Mouse (Mus musculus) heart, adult 18-20 months (tissue): ENCODE measurements around the gene Prl8a6. TPM values are rescaled to one million over a fixed set of nuclear protein-coding genes. Genes with fewer than 3 reads are reported as not detected.

Experiments
- DNase-seq, 2 experiments: peaks; one replicate each; pipeline ENCODE4 v3.0.0; 2021 to 2022; ENCODE audit warnings: mixed read lengths in 1 of 2
- long read RNA-seq, 2 experiments: library from polyadenylated mRNA; stranded (forward); transcript quantifications; one replicate each; pipeline ENCODE4 v2.0.0; 2021
- total RNA-seq, 2 experiments: library from RNA; stranded (reverse); gene quantifications; 2 replicates each; pipeline ENCODE4 v1.2.3; 2021

Gene Prl8a6
- total RNA-seq: not detected
- long read RNA-seq, experiment 1: 0 reads
- long read RNA-seq, experiment 2: 0 reads

- DNase-seq: no peak
Observed at GRCm38 (mm10) chr13:27438588-27438987, at the start of gene Prl8a6. Gene Prl8a6 (minus strand): TSS chr13:27438688.

GRCm38 (mm10) chr13:27433159-27433558 lies 5.3 kb downstream of the Prl8a6 start:
- no peak for DNase-seq

- DNase-seq: no peak
Observed at GRCm38 (mm10) chr13:27413640-27414039, 24.8 kb downstream of the Prl8a6 start.

- no peak for DNase-seq
Observed at GRCm38 (mm10) chr13:27399061-27399724, 39.3 kb downstream of the Prl8a6 start.

GRCm38 (mm10) chr13:27390746-27391145 lies 47.7 kb downstream of the Prl8a6 start, which contains the start of gene Prl2b1:
Gene Prl2b1 (minus strand): TSS chr13:27390846.
- no peak for DNase-seq

Other genes with a start within 250 kb of the Prl8a6 start
- not detected for gene Prl3c1, start 242.0 kb downstream of the Prl8a6 start, total RNA-seq
- gene Prl3b1, start 196.8 kb downstream of the Prl8a6 start, total RNA-seq: not detected
- gene Prl3a1, start 179.3 kb downstream of the Prl8a6 start, total RNA-seq: not detected
- gene Prl6a1, start 126.1 kb downstream of the Prl8a6 start, total RNA-seq: not detected
- not detected for gene Prl8a2, start 93.0 kb downstream of the Prl8a6 start, total RNA-seq
- gene Prl2b1, start 47.8 kb downstream of the Prl8a6 start, total RNA-seq: not detected
- not detected for gene Prl8a8, start 74.5 kb upstream of the Prl8a6 start, total RNA-seq
- not detected for gene Prl8a9, start 125.9 kb upstream of the Prl8a6 start, total RNA-seq
- gene Prl8a1, start 143.5 kb upstream of the Prl8a6 start, total RNA-seq: not detected
- not detected for gene Prl7b1, start 171.9 kb upstream of the Prl8a6 start, total RNA-seq
- gene Prl7a1, start 203.8 kb upstream of the Prl8a6 start, total RNA-seq: not detected
- gene Prl7a2, start 229.3 kb upstream of the Prl8a6 start, total RNA-seq: not detected